Mouse (Mus musculus): ENCODE results near the gene Pdx1. TPM values are rescaled to one million over a fixed set of nuclear protein-coding genes. Genes with fewer than 3 reads are reported as not detected.

Pdx1 gene
- total RNA-seq, 2 experiments from 2014 or later = not detected

DNA sequence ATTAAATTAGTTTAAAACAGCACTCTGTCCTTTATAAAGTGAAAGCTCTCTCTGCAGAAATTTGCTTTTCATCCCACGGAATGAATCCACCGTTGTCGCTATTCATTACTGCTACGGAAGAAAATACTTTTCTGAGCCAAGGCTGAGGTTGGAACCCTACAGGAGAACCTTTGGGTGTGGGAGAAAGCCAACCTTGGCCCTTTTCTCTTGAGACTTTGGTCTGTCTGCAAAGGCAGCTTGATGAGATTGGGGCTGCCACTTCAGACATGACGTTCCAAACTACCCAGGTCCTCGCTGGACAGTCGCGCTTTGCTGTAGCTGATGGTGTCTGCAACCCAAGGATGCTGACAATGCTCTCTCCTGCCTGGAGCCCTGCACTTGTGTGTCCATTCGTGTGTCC lies 38.7 kb downstream of the Pdx1 start:
- DNase-seq (ENCODE audit: low spot score in 2 of 2) = no peak

DNA sequence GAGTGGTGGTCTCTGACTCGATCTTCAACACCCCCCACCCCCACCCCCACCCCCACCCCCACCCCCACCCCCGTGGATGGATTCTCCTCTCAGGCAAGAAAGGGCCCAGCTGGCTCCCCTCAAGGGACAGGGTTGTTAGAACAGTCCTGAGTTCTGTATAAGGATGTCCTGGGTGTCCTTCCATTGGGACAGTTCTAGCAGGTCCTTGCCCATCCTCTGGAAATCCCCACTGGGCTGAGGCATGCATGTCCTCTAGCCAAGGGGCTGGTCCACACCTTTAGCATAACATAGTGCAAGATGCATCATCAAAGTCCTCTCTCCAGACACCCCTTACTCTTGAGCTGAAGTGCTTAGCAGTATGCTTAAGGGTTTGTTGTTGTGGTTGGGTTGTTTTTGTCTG lies 40.0 kb downstream of the Pdx1 start:
- DNase-seq (ENCODE audit: low spot score in 2 of 2) = no peak

DNA sequence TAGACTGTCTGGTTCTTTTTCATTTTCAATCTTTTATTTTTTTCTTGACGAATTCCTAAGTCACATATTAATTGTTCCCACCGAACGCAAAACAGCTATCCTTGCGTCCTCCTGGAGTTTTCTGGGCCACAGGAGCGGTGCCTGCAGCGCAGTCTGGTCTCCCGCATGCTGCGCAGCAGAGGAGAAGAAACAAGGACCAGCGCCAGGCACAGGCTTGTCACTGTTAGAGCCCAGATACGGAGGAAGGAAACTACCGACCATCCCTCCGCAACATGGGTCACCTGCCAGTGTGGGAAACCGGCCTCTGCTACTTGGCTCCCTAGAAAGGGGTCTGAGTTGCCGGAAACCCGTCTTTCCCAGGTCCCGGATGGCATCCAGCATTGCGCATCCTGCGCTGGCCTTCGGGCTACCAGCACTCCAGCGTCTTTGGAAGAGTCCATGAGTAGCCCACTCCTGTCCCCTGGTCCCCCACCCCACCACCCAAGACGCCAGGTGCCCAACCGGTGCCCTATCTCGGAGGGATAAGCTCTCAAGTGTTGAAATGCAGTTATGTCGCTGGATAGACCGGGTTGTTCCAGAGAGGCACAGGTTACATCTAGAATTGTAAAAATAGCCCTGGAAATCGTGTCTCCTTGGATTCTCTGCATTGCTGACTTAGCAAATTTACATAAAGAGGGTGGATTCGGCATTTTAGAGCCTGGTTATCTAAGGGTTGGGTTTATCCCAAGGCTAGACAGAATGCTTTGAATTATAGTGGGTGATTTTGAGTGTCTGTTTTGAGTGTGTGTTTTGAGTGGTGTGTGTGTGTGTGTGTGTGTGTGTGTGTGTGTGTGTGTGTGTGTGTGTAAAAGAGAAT lies 43.3 kb downstream of the Pdx1 start:
- DNase-seq (ENCODE audit: low spot score in 2 of 2) = no peak

DNA sequence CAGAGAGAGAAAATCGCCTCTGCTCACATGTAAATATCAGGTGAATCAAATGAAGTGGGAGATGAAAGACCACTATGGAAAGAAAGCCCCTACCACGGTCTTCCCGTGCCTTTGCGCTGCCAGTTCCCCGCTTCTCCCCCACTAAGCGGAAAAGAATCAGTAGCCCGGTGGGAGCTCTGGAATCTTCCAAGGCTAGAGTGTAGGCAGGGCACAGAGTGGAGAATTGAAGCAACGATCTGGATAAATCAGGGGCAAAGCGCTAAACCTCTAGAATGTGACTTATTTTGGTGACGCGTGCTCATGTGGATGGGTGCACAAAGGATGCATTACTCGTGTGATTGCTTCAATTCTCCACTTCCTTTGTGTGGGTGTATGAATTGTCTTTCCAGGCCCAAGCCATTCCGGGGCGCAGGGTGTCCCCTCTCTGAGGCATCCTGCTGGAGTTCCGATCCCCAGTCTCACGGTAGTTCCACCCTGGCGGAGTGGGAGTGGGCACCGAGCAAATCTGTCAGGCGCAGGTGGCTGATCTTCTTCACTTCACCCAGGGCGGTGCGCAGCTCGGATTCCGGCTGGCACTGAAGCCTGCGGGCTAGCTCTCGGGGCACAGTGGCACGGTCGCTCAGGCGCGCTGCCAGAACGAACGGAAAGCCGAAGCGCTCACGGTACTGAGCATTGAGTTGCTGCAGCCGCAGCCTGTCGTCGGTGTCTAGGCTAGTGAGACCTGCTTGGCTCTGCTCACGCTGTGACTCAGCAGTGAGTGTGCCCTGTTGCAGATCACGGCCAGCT lies 45.1 kb downstream of the Pdx1 start:
- no peak for DNase-seq (ENCODE audit: low spot score in 2 of 2)

DNA sequence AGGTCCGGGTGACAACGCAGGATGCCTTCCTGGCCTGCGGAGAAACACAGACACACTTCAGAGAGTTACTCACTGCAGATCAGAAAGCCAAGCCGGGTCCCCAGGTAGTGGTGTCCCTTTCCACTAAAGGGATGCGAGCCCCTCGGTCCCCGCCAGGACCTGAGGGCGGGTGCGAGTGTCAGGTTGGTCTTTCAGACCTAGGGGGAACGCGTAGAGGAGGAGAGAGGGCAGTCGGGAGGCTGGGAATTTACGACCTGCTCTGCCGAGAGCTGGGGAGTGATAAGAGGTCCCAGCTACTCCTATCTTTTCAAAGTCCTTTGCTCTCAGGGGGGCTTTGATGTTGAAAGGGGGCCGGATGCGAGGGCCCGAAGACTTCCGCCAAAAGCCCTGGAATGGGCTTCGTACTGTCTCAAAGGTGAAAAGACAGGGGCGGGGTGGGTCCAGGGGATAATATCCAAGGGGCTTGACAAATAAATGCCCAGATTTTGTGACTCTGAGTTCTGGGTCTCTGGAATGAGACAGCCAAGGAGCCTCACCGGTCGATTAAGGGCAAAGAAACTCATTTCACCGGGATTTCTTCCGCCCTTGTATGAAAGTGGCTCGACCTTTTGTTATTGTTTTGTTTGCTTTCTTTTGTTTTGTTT lies 45.8 kb downstream of the Pdx1 start:
- no peak for DNase-seq (ENCODE audit: low spot score in 2 of 2)

DNA sequence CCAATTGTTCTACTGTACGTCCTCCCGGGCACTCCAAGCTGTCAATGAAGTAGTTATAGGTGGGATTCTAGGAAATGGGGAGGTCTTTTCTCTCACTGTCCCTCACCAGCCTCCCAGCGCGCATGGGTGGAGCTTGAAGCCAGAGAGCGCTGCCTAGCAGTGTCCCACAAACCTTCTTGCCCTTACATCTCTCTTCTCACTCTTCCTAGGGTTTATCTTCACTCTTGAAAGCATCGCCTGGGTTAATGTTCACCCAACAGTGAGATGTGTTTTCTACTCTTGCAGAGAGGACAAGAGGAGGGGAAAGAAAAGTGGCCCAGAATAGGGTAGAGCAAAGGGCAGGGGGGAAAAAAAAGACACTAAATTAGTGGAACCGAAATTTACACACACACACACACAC lies 47.6 kb downstream of the Pdx1 start:
- DNase-seq (ENCODE audit: low spot score in 2 of 2) = no peak

DNA sequence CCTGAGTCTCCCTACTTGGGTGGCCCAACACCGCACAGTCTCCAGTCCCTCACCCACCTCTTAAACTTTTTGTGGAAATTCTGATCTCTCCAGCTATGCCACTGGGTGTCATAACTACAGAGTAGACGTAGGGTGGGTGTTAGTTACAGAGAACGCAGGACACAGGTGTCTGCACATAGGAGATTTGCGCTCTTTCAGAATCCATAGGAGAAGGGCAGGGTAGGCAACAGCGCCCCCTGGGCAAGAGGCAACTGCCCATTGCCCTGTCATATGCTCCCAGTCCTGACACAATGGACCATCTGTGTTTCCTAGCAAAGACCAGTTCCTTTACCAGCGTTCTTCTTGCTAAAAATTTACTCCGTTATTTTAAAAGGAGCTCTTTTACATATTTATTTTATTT lies 48.2 kb downstream of the Pdx1 start:
- no peak for DNase-seq (ENCODE audit: low spot score in 2 of 2)

DNA sequence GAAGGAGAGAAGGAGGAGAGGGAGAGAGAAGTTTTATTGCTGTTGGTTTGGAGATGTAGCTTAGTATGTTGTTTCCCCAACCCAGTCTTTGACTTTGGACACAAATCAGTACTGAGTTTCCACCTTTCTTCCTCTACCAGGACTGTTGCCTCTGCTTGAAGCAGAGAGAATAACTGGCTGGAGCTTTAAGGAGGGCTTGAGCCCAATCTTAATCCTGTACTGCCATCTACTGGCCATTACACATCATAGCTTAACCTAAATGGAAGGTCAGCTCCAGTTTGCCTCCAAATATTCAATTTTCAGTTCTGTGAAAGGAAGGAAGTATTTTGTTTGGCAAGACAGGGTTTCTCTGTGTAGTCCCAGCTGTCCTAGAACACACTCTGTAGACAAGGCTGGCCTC lies 49.9 kb downstream of the Pdx1 start:
- no peak for DNase-seq (ENCODE audit: low spot score in 2 of 2)

DNA sequence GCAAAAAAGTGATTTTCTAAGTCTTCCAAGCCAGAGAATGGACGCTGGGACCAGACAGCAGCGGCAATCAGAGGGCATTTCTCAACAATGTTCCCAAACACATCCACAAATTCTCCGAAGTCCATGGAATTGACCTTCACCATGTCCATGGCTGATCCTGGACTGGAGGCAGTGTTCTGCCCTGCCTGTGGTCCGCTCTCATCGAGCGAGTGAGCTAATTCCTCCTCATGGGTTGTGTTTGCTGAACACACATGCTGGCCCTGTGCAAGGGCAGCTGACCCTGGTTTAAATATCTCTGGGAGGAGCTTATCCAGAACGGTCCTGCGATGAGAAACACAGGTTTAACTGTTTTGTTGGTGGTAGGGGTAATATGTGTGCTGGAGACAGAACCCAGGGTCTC lies 52.4 kb downstream of the Pdx1 start, which contains the start of gene Urad:
Gene Urad, minus strand, starts transcription at position 258 of the 400 bp plus-strand sequence.
- DNase-seq (ENCODE audit: low spot score in 2 of 2) = no peak

DNA sequence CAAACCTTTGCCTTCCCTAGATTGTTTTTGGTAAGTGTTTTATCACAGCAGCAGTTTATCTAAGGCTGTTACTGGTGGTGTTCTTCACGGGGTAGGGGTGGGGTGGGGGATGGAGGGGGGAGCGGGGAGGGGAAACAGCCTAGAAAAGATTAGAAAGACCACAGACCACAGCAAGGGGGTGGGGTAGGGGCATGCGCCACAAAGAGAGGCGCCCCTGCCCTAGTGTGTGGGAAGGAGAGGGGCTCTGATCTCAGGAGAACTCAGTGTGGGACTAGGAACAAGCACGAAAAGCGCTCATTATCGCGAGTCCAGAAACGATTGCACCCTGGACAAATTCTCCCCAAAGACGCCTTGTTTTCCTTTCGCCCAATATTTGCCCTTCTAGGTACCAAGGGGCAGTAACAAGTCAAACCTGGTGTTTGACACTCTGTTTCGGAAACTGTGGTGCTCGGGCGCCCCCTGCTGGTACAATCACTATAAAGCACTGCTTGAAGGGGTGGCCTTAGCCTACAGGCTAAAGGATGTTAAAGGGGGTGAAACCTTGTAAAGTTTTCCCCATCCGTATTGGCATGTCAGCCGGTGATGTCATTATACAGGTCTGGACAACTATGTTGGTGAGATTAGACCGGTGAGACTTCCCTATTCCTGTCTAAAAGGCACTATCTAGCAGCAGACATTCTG lies 53.6 kb downstream of the Pdx1 start:
- DNase-seq (ENCODE audit: low spot score in 2 of 2) = peak; percentile 72 to 76

Small RNA genes lying within 50 kb of the gene (microRNA-seq; reads per million reads assigned to microRNA genes)
- 0.78 to 0.89 reads per million in 2 experiments for gene Mir7k

Other genes with a start within 250 kb of the Pdx1 start
- 1 to 10 TPM; 6.5 to 8.9 TPM for gene Lnx2, start 193.4 kb upstream of the Pdx1 start, total RNA-seq (2021)
- 10 to 100 TPM; 80.3 to 84.0 TPM for gene Polr1d, start 192.9 kb upstream of the Pdx1 start, total RNA-seq (2021)
- gene Gsx1, start 81.3 kb upstream of the Pdx1 start, total RNA-seq (2021) = 1 to 10 TPM; 1.4 to 1.6 TPM
- gene Cdx2, start 37.3 kb downstream of the Pdx1 start, total RNA-seq (2021) = not detected
- not detected for gene Urad, start 52.5 kb downstream of the Pdx1 start, total RNA-seq (2021)
- 1 to 10 TPM; 4.8 to 5.2 TPM for gene Flt3, start 130.5 kb downstream of the Pdx1 start, total RNA-seq (2021)
- 10 to 100 TPM; 86.9 to 89.7 TPM for gene Pan3, start 160.2 kb downstream of the Pdx1 start, total RNA-seq (2021)

Measured in layer of hippocampus, postnatal 10 days (tissue).